11 mouse cellular contexts compared by ENCODE assay signal in genomic region chr9:102841832-102842231, GRCm38 (mm10). TPM values are rescaled to one million over a fixed set of nuclear protein-coding genes. Genes with fewer than 3 reads are reported as not detected.
A peak's percentile ranks its signal among the peaks of the same experiment; 100 is the strongest.
DNase-seq lines count a peak whose midpoint lies in the region; ATAC-seq and TF ChIP-seq lines count a peak whose summit lies in the region.
"Had no signal": no experiment of that assay in that cellular context is flagged by ENCODE, and none has a peak within 500 bp of the region (broad histone marks: within the 10 kb centered on the region; RNA-seq: fewer than 3 reads in every experiment).

No protein-coding gene starts in this region.

- intact Hi-C loops in left cerebral cortex, postnatal 25 days (cut with DNase I) = no loop called here

- no peak for TF ChIP-seq CTCF in embryonic fibroblast, embryonic 13.5 days (IDR thresholded peaks at IDR 0.05; ENCODE audit: borderline replicate concordance, insufficient read depth, low read length)

- no peak for DNase-seq in forebrain, embryonic 10.5 days (ENCODE audit: extremely low spot score, low spot score)
- DNase-seq in kidney, adult 9 months = peak; percentile 44
- DNase-seq in kidney, adult 8-10 months = no peak
- peak; percentile 46 for DNase-seq in lung, postnatal 36 days
- DNase-seq in left cerebral cortex, postnatal 25 days (ENCODE audit: low spot score in 2 of 2) = no peak
- DNase-seq in midbrain, embryonic 11.5 days (ENCODE audit: low spot score, missing footprints) = no peak
- DNase-seq: B cell, adult 2 months had no signal

- 0 out of 2 replicates have a peak, but pooled peaks have one; percentile 43 for ATAC-seq in forebrain, embryonic 16.5 days
- ATAC-seq in midbrain, embryonic 11.5 days (ENCODE audit: low FRiP score) = no peak

- H3K27me3 ChIP-seq in forebrain, embryonic 16.5 days (replicated peaks; ENCODE audit: control insufficient read depth, insufficient read depth, low read length) = no peaks in the 10 kb centered on the region
- H3K27me3 ChIP-seq in forebrain, embryonic 10.5 days (ENCODE audit: poor library complexity, severe bottlenecking) = no peaks in the 10 kb centered on the region
- no peaks in the 10 kb centered on the region for H3K27me3 ChIP-seq in midbrain, embryonic 11.5 days (ENCODE audit: control insufficient read depth, insufficient read depth, low read length)
- H3K27me3 ChIP-seq: limb, embryonic 13.5 days; midbrain, embryonic 12.5 days had no signal

- H3K4me2 ChIP-seq in forebrain, embryonic 16.5 days (ENCODE audit: low read length) = no peak overlapping the region
- H3K4me2 ChIP-seq in midbrain, embryonic 11.5 days = no peak overlapping the region
- H3K4me2 ChIP-seq: midbrain, embryonic 12.5 days had no signal

- H3K9ac ChIP-seq in forebrain, embryonic 16.5 days (replicated peaks; ENCODE audit: low read depth, low read length) = no peak overlapping the region
- no peak overlapping the region for H3K9ac ChIP-seq in midbrain, embryonic 11.5 days (ENCODE audit: low read length)
- H3K9ac ChIP-seq: midbrain, embryonic 12.5 days had no signal

- H3K36me3 ChIP-seq in forebrain, embryonic 16.5 days (ENCODE audit: control insufficient read depth, insufficient read depth) = no peaks in the 10 kb centered on the region
- H3K36me3 ChIP-seq in forebrain, embryonic 10.5 days (replicated peaks) = no peaks in the 10 kb centered on the region
- H3K36me3 ChIP-seq in midbrain, embryonic 11.5 days (ENCODE audit: control insufficient read depth, insufficient read depth, low read length) = no peaks in the 10 kb centered on the region
- H3K36me3 ChIP-seq: limb, embryonic 13.5 days; midbrain, embryonic 12.5 days had no signal

- no peak overlapping the region for H3K27ac ChIP-seq in forebrain, embryonic 16.5 days (ENCODE audit: low read length)
- no peak overlapping the region for H3K27ac ChIP-seq in forebrain, embryonic 10.5 days
- peak overlapping the region; percentile 97 for H3K27ac ChIP-seq in embryonic fibroblast, embryonic 13.5 days (ENCODE audit: insufficient read depth, low read length)
- no peak overlapping the region for H3K27ac ChIP-seq in midbrain, embryonic 11.5 days (ENCODE audit: low read depth, low read length)
- H3K27ac ChIP-seq: midbrain, embryonic 12.5 days had no signal

- WGBS in forebrain, embryonic 16.5 days = 21% methylated on average over 1 of the region's 1 CpGs
- WGBS in forebrain, embryonic 10.5 days = 36% methylated on average over 1 of the region's 1 CpGs
- WGBS in midbrain, embryonic 11.5 days = 25% methylated on average over 1 of the region's 1 CpGs

- peaks cover 58% of the 10 kb centered on the region for H3K4me1 ChIP-seq in forebrain, embryonic 16.5 days (replicated peaks; ENCODE audit: control insufficient read depth, insufficient read depth, low read length)
- H3K4me1 ChIP-seq in forebrain, embryonic 10.5 days = peaks cover 87% of the 10 kb centered on the region
- H3K4me1 ChIP-seq in embryonic fibroblast, embryonic 13.5 days (ENCODE audit: control insufficient read depth, insufficient read depth, low read length) = peaks cover 34% of the 10 kb centered on the region
- peaks cover 24% of the 10 kb centered on the region for H3K4me1 ChIP-seq in midbrain, embryonic 11.5 days (ENCODE audit: control insufficient read depth, insufficient read depth, low read length)

- H3K4me3 ChIP-seq in forebrain, embryonic 16.5 days (replicated peaks; ENCODE audit: low read length) = no peak overlapping the region
- no peak overlapping the region for H3K4me3 ChIP-seq in forebrain, embryonic 10.5 days
- no peak overlapping the region for H3K4me3 ChIP-seq in embryonic fibroblast, embryonic 13.5 days (ENCODE audit: insufficient read depth, low read length)
- H3K4me3 ChIP-seq in midbrain, embryonic 11.5 days (ENCODE audit: low read depth, low read length) = no peak overlapping the region
- H3K4me3 ChIP-seq: limb, embryonic 13.5 days; midbrain, embryonic 12.5 days had no signal

- no peaks in the 10 kb centered on the region for H3K9me3 ChIP-seq in forebrain, embryonic 16.5 days (ENCODE audit: control insufficient read depth, low read length)
- H3K9me3 ChIP-seq in forebrain, embryonic 10.5 days = no peaks in the 10 kb centered on the region
- no peaks in the 10 kb centered on the region for H3K9me3 ChIP-seq in midbrain, embryonic 11.5 days (ENCODE audit: control insufficient read depth, low read length)
- H3K9me3 ChIP-seq: limb, embryonic 13.5 days; midbrain, embryonic 12.5 days had no signal

- TF ChIP-seq POLR2A in embryonic fibroblast, embryonic 13.5 days (IDR thresholded peaks at IDR 0.05; ENCODE audit: low read depth, low read length) = no peak

RNA-seq across cellular contexts. Expression of gene Ryk, which starts 7.1 kb away (rescaled TPM):
- 14.1 TPM in 2 replicates for polyA plus RNA-seq in forebrain, embryonic 16.5 days (2015; fragmentation: Nextera tagmentation; extraction: Ambion mirVana)
- polyA plus RNA-seq in forebrain, embryonic 10.5 days (2016; fragmentation: Nextera tagmentation; extraction: Ambion mirVana) = 14.4 and 14.5 TPM in 2 replicates
- 198 and 217 TPM in 2 replicates for polyA plus RNA-seq in embryonic fibroblast, embryonic 13.5 days (2011; ENCODE audit: insufficient read length, low read depth, missing spikeins)
- 10 to 100 TPM; 32.7 to 38.4 TPM for total RNA-seq in left cerebral cortex, postnatal 25 days (2021)
- 24.2 and 27.1 TPM in 2 replicates for polyA plus RNA-seq in midbrain, embryonic 11.5 days (2014; fragmentation: Nextera tagmentation; extraction: Ambion mirVana)

Comparison
In these comparisons a context has a peak if more than half of its experiments do, and no peak if none do; other contexts are left out.
1. DNase-seq: peak in kidney, adult 9 months (single experiment) and lung, postnatal 36 days (single experiment); none in forebrain, embryonic 10.5 days (single experiment), kidney, adult 8-10 months (0 of 2), left cerebral cortex, postnatal 25 days (0 of 2) and midbrain, embryonic 11.5 days (single experiment).